Mouse (Mus musculus) regulatory T cell (primary cell): Measurements from ENCODE around the gene Ccr1.
"Not testable (repeated sequence)": the region's sequence is repeated elsewhere in the genome, so short reads cannot be mapped to it uniquely, and the experiment has no call there.

ENCODE experiments used
- in situ Hi-C: fragments of 300-600 bp; cut with MboI, MseI; formaldehyde crosslinking; loops from one replicate; pipeline ENCODE4 v1.15.1; 2025; ENCODE audit warnings: high pct_unique_total_duplicates

The Ccr1 gene

DNA sequence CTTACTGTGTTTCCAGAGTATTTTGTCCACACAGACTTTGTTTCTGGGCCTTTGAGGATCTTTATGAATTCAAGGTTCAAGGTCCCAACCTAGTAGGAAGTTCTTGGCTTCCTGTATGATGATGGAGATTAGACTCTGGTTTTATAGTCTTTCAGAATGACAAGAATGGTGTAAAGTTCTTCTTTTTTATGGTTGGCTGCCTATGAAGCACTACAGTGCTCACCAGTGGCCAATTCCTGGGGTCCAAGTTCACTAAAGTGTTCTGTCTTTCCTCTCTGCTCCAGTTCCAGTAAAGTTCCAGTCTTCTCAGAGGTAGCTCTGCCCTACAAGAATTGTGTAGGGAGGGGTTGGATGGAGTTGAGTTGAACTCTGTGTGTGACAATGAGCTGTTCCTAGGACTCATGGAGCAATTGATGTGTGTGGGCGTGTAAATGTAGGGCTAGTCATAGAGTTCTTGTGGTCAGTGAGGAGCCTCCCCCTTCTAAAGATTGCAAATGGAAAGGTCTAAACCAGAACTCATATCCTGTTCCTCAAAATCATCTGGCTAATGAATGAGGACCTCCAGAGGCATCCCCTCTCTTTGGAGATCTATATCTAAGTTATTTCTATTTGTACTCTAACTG lies at the start of gene Ccr1:
Gene Ccr1, minus strand, starts transcription at position 403 of the 623 bp plus-strand sequence.
- in situ Hi-C loops = no loop called here

DNA sequence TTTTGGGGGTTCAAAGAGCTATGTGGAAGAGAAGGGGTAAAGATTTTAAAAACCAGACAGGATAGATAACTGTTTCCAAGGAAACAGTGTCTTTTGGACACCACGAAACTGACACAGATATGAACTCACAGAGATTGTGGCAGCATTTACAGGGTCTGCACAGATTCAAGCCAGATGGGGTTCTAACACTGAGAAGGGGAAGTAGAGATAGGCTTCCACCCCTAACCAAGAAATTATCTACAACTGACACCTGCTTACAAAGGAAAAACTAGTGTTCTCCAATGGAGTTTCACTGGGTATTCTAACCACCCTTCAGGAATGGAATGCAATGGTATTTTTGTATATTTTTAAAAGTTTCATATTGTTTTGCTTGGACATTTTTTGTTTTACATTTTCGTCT lies 47.6 kb upstream of the Ccr1 start:
- in situ Hi-C loops = no loop called here

DNA sequence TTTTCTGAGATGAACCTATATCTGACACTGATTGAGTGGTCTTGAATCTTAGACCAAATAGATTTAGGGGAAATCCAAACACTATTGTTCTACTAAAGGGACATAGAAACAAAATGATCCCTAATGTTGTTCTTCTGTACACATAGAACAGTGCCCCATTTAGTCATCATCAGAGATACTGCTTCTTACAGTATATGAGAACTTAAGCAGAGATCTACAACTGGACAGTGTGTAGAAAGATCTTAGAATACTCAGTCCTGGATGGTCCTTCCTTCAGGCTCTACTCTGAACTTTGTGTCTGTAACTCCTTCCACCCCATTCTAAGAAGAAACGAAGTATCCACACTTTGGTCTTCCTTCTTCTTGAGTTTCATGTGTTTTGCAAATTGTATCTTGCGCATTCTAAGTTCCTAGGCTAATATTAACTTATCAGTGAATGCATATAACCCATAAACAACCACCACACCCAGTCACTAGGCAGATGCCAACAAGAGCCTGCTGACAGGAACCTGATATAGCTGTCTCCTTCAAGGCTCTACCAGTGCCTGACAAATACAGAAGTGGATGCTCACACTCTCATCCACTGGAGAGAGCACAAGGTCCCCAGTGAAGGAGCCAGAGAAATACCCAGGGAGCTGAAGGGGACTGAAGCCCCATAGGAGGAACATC lies 46.6 kb upstream of the Ccr1 start:
- in situ Hi-C loops = no loop called here

DNA sequence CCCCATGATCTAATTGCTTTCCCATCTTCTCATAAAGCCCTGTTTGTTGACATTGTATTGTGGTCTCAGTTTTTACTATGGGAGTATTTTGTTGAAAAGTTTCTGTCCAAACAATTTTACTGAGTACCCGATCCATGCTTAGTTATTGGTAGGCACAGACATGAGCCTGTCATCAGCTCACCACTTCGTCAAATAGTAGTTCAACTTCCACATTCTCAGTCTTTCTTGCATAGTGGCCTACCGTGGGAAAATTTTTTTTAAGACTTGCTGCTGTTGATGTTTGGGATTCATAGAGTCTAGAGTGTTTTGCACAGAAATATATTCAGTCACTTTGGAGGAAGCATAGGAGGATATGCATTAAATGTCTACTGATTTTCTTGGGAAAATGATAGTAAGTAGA lies 44.8 kb upstream of the Ccr1 start:
- in situ Hi-C loops = no loop called here

DNA sequence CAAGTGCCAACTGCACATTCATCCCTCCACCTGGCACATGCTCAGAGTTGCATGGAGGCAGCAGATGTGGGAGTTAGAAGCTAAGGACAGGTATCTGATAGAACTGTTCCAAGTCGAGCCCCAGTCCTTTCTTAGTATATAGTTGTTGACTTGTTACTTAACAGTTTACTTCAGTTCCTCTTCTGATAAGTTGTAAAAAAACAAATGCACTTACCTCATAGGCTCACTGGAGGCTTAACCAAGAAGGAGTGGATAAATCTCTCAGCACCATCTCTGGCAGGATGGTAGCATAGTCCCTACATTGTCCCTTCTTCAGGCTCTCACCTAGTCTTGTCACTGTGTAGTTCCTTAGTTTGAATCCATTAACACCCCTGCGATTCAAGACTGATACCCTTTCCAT lies 44.2 kb upstream of the Ccr1 start:
- in situ Hi-C loops = no loop called here

DNA sequence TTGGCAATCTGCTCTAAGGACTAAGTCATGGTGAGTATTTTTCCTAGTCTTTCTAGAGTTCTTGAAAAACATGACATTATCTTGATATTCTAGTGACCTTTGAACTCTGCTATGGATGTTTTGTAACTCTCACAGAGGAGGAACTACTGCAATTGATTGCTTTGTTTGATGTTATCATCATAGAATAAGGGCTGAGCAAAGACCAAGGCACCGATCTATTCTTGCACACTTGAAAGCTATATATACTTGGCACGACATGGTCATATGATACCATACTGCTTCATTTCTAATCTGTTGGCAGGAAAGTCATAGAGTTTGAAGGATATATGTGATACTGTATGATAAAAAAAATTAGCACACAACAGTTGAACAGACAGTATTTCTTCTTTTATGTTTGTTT lies 31.3 kb upstream of the Ccr1 start:
- in situ Hi-C loops = no loop called here

DNA sequence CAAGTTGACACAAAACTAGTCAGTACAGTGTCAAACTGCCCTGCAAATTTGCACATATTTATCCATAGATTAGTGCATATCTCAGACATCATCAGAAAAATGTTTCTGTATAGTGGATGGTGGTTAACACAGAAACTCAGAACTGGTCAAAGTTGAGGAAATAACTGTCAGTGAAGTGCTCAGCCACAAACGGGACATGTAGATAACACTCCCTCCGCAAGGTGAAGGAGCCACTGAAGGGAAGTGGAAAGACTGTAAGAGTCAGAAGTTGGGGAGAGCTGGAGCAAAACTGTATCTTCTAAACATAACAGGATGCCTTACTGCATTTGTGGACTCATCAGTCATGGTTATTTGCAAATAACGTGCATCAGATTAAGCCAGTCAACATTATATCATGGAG lies 29.2 kb upstream of the Ccr1 start:
- in situ Hi-C loops = no loop called here

DNA sequence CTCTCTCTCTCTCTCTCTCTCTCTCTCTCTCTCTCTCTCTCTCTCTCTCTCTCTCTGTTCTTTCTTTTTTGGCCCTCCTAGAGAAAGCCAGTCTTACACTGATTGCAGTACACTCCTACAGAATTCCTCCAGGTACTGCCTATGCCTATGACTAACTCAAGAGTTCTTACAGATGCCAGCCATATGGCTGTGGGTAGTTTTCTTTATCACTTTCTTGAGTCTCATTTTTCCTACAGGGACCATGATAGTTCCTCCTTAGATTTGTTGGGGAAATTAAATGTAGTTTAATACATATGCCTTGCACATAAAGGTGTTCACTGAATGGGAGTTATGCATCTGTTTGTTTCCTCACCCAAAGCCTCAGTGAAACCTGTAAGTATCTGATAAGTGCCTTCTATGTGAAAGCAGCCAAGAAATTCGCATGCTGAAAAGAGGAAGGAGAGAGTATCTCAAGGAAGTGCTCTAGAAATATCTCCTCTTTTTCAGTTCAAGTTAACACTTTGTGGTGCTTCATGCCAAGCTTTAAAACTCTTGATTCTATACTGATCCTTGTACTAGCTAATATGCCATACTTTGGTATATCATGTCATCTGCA lies 22.9 kb upstream of the Ccr1 start:
- in situ Hi-C loops = no loop called here

DNA sequence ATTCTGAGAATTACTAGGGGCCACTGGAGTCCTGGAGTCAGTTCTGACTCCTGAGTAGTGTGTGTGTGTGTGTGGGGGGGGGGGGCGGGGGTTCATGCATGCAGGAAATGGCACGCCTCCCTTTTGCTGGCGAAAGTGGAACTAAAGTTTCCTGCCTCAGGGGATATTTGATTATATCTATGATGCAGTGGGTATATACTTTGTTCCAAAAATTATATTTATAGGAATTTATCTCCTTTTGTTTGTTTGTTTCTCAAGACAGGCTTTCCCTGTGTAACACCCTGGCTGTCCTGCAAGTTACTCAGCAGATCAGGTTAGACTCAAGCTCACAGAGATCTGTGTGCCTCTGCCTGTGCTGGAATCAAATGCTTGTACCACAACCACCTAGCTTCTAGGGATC lies 21.2 kb upstream of the Ccr1 start:
- in situ Hi-C loops = loop anchor here (10.0 kb wide), 1 partner anchor 65 kb away; no protein-coding TSS in a partner anchor

DNA sequence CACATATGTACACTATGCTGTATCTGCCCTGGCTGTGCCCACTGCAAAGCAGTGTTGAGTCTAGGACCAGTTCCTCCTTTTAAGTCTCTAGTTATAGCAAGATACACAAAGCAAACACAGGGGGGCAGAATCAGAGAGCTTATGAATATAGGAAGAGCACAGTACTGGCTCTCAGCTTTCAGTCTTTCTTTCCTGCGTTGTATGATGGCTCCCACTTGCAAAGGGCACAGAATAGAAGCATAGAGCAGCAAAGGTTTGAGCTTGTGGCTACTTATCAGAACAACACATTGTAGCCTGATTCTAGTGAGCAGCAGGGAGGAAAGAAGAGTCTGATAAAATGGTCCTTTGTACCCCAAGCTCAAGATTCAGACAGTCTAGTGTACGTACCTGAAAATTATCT lies 17.7 kb upstream of the Ccr1 start:
- in situ Hi-C loops = loop anchor here (10.0 kb wide), 1 partner anchor 61 kb away; no protein-coding TSS in a partner anchor

DNA sequence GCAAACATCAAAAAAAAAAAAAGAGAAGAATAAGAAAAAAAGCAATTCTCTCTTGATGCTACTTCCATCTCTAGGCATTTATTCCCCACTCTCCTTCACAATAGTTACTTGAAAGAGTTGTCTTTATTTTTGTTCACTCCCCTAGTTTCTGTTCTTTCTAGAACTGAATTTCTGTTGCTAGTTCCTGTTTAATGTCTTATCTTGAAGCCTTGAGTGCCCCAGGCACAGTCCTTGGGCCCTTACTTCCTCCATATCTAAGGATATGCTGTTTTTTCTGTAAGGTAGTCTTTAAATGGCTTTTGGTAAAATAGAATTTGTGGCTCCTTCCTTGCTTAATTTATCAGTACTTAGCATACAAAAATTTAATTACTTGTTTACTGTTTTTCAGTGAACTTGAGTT lies 16.5 kb upstream of the Ccr1 start:
- in situ Hi-C loops = loop anchor here (10.0 kb wide), 1 partner anchor 60 kb away; no protein-coding TSS in a partner anchor

DNA sequence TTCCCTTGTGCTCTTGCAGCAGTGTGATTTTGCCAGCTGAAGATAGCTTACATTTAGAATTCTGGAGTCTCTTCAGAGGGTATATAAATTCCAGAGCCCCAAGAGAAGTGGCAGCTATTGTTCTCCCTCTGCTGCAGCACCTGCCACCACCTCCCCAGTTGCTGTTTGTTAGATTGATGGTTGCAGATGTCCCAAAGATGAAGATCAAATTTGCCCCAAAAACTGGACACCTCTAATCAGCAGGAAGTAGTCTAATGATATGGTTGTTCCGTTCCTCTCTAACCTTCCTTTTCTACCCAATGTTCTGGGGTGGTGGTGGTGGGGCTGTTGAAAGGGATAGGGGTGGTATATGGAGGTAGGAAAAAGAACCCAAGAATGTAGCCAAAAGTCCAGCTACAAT lies 14.2 kb upstream of the Ccr1 start:
- in situ Hi-C loops = loop anchor here (10.0 kb wide), 1 partner anchor 58 kb away; no protein-coding TSS in a partner anchor

DNA sequence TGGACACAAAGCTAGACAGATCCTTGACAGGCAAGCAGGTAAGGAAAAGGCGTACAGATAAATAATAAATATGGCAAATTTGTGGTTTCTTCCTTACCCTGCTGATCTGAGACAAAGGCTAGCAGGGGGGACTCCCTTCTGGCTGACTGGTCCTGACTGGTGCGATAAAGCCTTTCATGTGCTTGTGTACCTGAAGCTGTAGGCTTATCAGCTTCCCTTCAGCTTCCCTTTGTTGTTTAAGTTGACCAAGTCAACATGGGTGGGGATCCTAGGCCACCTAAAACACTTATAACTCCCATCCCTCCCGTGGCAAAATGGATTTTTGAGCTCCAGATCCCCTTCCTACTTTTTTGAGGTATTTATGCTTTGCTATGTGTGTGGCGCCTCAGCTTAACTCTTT lies 13.4 kb upstream of the Ccr1 start:
- in situ Hi-C loops = loop anchor here (10.0 kb wide), 1 partner anchor 57 kb away; no protein-coding TSS in a partner anchor

DNA sequence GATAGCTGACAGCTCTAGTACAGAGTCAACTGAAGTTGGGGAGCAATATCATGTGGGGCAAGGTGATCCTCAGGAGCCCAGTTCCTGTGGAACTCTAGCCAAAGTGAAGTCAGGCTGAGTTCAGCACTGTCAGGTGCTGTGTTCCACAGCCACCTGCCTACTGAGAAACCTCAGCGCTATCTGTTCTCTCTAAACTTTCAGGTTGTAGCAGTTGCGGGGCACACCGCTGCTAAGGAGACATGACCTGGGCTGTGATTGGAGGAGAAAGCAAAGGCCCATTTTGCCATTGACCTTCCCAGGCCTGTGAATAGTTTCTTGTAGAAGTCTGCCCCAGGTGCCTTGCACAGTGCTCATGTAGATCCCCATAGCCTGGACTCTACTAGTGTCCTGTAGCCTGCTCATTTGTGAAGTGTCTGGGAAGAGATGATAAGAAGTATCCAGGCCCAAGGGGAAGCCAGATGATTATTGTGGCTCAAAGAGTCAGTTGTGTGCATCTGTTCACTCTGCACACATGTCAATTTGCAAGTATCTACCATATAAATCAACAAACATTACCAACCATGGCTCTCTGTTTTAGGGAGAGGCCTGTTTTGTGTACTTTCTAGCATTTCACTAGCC lies 12.5 kb upstream of the Ccr1 start:
- in situ Hi-C loops = loop anchor here (10.0 kb wide), 1 partner anchor 56 kb away; no protein-coding TSS in a partner anchor

DNA sequence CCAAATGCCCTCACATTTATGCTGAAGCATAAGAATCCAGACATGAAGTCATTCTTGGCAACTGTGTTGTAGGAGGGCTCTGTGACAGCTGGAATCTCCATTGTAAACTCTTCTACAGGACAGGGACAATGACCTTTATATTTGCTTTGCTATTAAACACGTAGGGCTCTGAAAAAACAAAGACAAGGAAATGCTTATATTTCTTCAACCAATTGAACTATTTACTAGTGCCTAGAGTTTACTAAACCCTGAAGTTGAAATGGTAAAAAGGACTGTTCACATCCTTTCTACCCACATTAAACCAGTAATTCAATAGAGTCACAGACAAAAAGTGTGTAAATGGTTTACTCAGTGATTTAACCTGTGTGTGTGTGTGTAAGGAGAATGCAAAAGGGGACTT lies 9.8 kb upstream of the Ccr1 start, which contains the start of gene Ccr1l1:
Gene Ccr1l1, minus strand, starts transcription at position 101 of the 400 bp plus-strand sequence.
- in situ Hi-C loops = no loop called here

DNA sequence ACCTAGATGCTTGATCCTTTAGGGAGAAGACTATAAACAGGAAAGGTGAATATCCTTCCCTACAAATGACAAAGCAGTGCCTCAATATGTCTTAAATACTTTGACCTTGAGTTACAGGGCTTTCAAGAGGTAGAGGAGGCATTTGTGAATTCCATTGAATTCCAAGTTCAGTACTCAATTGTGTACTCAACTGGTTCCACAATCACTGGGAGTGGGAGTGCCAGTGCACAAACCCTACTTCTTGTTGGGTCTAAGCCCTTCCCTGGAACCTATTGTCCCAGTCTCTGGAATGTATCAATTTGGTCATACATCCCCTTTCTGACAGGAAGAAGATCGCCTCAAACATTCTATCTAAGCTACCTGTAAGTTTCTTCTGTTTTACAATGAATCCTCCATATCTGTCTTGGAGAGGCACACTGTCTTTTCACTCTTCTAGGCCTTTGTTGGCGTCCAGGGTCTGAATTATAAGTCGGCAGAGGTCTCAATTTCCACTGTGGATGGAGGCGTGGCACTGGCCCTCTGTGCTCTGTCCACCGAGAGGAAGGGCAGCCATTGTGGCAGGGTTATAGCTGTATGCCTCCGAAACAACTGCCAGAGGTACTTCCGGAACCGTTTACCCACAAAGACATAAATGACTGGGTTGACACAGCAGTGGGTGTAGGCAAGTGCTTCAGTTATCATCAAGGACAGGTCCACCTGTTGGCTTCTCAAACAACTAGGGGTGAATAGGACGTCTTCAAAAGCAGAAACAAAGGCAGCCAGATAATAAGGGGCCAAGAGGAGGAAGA lies 8.6 kb upstream of the Ccr1 start:
- in situ Hi-C loops = no loop called here

DNA sequence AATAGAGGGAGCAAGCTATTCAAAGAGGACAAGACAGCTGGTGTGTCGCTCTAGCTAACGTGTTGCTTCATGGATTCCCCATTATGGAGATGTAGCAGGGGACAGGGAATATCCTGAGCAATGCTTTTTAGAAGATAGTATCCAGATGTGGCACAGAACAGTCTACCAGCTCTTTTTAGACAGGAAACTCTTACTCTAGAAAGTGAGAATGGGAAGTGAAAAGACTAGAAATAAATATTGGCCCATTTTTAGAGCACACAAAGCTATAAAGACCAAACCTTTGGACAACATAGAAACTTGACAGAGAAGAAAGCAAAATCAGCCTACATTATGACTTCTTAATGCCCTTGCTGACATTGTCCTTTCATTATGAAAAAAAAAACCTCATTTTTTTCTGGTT lies 7.1 kb upstream of the Ccr1 start:
- in situ Hi-C loops = no loop called here

DNA sequence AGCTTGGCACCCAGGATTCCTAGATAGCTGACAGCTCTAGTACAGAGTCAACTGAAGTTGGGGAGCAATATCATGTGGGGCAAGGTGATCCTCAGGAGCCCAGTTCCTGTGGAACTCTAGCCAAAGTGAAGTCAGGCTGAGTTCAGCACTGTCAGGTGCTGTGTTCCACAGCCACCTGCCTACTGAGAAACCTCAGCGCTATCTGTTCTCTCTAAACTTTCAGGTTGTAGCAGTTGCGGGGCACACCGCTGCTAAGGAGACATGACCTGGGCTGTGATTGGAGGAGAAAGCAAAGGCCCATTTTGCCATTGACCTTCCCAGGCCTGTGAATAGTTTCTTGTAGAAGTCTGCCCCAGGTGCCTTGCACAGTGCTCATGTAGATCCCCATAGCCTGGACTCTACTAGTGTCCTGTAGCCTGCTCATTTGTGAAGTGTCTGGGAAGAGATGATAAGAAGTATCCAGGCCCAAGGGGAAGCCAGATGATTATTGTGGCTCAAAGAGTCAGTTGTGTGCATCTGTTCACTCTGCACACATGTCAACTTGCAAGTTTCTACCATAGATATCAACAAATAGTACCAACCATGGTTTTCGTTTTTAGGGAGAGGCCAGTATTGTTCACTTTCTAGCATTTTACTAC lies 1.5 kb downstream of the Ccr1 start:
- in situ Hi-C loops = not testable (repeated sequence)

DNA sequence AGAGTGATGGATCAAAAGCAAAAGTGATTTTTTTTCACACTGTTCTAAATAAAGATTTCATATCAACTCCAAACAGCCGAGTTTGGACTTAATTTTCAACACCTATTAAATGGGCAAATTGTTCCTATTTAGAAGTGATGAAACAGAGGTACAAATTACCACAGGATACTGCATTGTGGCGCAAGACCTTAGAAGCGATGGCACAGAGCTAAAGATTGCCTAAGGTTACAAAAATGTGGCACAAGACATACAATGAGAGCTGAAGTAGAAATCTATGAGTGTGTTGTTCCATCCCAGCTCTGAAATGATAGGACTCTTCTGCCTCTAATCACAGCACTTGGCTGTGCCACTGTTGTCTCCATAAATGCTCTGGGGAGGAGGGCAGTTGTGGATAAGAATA lies 3.7 kb downstream of the Ccr1 start:
- in situ Hi-C loops = loop anchor here (5.0 kb wide), 1 partner anchor 37 kb away; no protein-coding TSS in a partner anchor

DNA sequence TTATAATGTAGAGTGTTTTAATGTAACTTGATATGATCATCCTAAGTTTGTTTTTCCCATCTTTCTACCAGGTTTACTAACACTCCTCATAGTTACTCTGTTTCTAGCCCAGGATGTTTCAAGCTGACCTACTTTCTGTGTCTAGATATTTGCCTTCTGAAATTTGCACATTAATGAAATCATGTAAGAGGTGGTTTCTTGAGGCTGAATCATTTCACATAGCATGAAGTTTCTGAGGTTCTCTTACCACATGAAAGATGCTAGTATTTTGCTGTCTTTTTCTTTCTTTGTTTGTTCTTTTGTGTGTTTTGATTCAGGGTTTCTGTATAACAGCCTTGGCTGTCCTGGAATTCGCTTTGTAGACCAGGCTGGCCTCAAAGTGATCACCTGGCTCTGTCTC lies 8.3 kb downstream of the Ccr1 start:
- in situ Hi-C loops = loop anchor here (5.0 kb wide), 1 partner anchor 33 kb away; no protein-coding TSS in a partner anchor

DNA sequence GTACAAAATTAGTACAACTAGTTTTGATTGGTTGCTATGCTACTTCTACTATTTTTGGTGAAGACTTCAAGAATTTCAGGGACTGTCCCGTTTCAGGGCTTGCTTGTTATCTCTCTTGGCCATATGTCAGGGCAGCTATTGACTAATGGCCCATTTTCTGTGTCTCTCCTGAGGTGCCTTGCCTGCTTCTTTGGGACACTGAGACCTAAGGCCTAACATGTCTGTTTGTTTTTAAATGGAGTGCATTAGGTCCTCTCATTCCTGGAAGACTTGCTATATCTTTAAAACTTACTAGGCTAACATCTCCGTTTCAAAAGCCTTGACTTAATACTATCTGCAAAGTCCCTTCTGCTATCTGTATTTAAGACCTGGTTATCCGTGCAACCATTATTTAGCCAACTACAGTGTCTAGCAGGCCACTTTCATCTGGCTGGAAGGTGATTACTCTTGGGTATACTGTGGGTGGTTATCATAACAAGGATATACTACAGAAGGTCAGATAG lies 10.5 kb downstream of the Ccr1 start:
- in situ Hi-C loops = loop anchor here (10.0 kb wide), 1 partner anchor 297 kb away; no protein-coding TSS in a partner anchor
